Mouse (Mus musculus): Measurements from ENCODE around the gene Serpina5. TPM values are rescaled to one million over a fixed set of nuclear protein-coding genes. Genes with fewer than 3 reads are reported as not detected.
"Not testable (repeated sequence)": the region's sequence is repeated elsewhere in the genome, so short reads cannot be mapped to it uniquely, and the experiment has no call there.

Gene Serpina5
- polyA plus RNA-seq, 1 experiment from 2014 or later: not detected

DNA sequence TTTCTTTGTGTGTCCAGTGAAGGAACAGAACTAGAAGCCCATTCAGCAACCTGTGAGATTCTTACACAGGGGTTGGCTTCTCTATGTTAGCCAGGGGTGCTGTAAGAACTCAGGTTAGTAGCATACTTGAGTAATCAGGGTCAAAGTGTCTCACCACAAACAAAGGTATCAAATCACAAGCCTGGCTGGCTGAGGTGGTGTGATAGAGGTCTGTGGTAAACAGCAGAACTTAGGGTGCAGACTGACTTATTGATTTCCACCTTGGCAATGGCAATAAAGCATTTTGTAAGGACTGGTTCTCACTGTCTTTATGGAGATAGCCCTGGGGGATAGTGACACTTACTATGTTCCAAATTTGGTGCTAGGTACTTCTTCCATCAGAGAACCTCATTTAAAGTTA lies 4.9 kb downstream of the Serpina5 start:
- no peaks in the 10 kb centered on the region for H3K9me3 ChIP-seq (ENCODE audit: low read depth, low read length)
- no peak overlapping the region for H3K27ac ChIP-seq (ENCODE audit: low read depth)
- DNase-seq: no peak
- ATAC-seq (ENCODE audit: insufficient read depth): no peak
- H3K4me1 ChIP-seq (ENCODE audit: insufficient read depth): no peaks in the 10 kb centered on the region
- H3K4me3 ChIP-seq (ENCODE audit: low read depth, low read length): no peak overlapping the region
- H3K36me3 ChIP-seq (ENCODE audit: insufficient read depth): no peaks in the 10 kb centered on the region
- no peaks in the 10 kb centered on the region for H3K27me3 ChIP-seq (ENCODE audit: insufficient read depth, low read length)
- no peak for TF ChIP-seq CTCF (IDR thresholded peaks at IDR 0.05; ENCODE audit: low read depth)
- no peak overlapping the region for H3K4me2 ChIP-seq
- H3K9ac ChIP-seq: no peak overlapping the region

DNA sequence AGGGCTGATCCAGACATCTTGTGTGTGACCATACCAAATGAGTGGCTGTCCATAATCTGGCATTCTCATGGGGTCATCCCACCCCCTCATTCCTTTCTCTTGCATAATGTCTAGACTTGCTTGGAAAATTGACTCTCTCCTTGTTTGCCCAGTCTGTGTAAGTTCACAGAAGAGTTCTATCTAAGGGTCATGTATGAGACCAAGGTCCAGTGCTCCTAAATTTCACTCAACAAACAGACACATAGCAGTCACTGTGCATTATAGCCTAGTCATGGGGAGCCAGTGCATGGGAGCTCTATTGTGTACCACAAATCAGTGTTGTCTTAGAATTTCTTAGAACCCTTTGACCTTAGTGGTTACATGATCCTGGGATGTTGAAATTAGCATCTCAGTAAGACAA lies 6.0 kb downstream of the Serpina5 start:
- no peak overlapping the region for H3K4me2 ChIP-seq
- ATAC-seq (ENCODE audit: insufficient read depth): no peak

DNA sequence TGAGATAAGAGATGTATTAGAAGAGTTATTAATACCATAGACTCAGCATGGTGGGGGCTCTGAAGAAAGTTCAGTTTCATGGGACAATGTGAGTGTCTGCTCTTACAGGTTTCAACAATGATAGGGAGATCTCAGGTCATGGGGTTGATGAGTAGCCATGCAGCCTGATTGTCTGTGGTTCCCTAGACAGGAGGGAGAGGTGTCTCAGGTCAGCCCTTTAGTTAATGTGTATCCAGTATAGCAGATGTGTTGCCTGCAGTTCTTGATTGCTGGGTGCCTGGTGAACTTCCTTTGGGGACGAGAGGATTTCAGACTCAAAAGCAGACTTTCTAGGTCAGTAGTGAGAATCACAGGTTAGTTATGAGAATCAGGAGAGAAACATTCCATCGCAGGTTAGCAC lies 7.6 kb downstream of the Serpina5 start:
- 81% methylated on average over 2 of the region's 2 CpGs for WGBS
- no peak for TF ChIP-seq CTCF (IDR thresholded peaks at IDR 0.05; ENCODE audit: low read depth)
- H3K4me3 ChIP-seq (ENCODE audit: low read depth, low read length): no peak overlapping the region

More for the DNA sequence above, 6.0 kb downstream of the Serpina5 start:
- H3K4me3 ChIP-seq (ENCODE audit: low read depth, low read length): no peak overlapping the region
- H3K9ac ChIP-seq: no peak overlapping the region
- H3K27me3 ChIP-seq (ENCODE audit: insufficient read depth, low read length): no peaks in the 10 kb centered on the region
- H3K4me1 ChIP-seq (ENCODE audit: insufficient read depth): no peaks in the 10 kb centered on the region
- no peak overlapping the region for H3K27ac ChIP-seq (ENCODE audit: low read depth)
- no peak for TF ChIP-seq CTCF (IDR thresholded peaks at IDR 0.05; ENCODE audit: low read depth)
- H3K9me3 ChIP-seq (ENCODE audit: low read depth, low read length): no peaks in the 10 kb centered on the region
- no peaks in the 10 kb centered on the region for H3K36me3 ChIP-seq (ENCODE audit: insufficient read depth)
- DNase-seq: no peak

DNA sequence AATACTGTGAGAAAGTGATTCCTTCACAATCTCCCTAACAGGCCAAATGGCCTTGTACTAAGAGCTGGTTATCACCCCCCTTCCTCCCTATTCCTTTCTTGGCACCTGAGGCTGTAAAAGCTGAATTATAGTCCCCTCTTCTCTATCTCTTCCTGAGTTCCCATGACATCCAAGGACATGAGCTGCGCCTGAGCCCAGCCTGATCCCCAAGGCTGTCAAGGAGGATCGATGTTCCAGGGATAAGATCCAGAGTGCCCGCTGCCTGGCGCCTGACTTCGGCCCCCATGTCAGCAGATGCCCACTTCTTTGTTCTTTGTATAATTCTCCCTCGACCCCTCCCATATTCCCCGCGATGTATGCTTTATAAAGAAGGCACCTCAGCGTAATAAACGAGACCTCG lies 11.4 kb downstream of the Serpina5 start, which contains the start of gene Serpina3a:
Gene Serpina3a, plus strand, starts transcription at position 392 of the 400 bp plus-strand sequence.
- H3K4me1 ChIP-seq (ENCODE audit: insufficient read depth); H3K9me3 ChIP-seq (ENCODE audit: low read depth, low read length); H3K27ac ChIP-seq (ENCODE audit: low read depth); H3K4me2 ChIP-seq; H3K4me3 ChIP-seq (ENCODE audit: low read depth, low read length); H3K9ac ChIP-seq; H3K27me3 ChIP-seq (ENCODE audit: insufficient read depth, low read length); H3K36me3 ChIP-seq (ENCODE audit: insufficient read depth); ATAC-seq (ENCODE audit: insufficient read depth); DNase-seq: not testable (repeated sequence)
- 88% methylated on average over 11 of the region's 11 CpGs for WGBS

More for the DNA sequence above, 7.6 kb downstream of the Serpina5 start:
- Histone ChIP-seq H3K27ac (ENCODE audit: low read depth) (no peak overlapping the region), H3K4me1 (ENCODE audit: insufficient read depth) (no peaks in the 10 kb centered on the region), H3K9ac (no peak overlapping the region), H3K4me2 (no peak overlapping the region), H3K27me3 (ENCODE audit: insufficient read depth, low read length) (no peaks in the 10 kb centered on the region), H3K9me3 (ENCODE audit: low read depth, low read length) (no peaks in the 10 kb centered on the region), H3K36me3 (ENCODE audit: insufficient read depth) (no peaks in the 10 kb centered on the region)
- ATAC-seq (ENCODE audit: insufficient read depth) (no peak), DNase-seq (no peak)

DNA sequence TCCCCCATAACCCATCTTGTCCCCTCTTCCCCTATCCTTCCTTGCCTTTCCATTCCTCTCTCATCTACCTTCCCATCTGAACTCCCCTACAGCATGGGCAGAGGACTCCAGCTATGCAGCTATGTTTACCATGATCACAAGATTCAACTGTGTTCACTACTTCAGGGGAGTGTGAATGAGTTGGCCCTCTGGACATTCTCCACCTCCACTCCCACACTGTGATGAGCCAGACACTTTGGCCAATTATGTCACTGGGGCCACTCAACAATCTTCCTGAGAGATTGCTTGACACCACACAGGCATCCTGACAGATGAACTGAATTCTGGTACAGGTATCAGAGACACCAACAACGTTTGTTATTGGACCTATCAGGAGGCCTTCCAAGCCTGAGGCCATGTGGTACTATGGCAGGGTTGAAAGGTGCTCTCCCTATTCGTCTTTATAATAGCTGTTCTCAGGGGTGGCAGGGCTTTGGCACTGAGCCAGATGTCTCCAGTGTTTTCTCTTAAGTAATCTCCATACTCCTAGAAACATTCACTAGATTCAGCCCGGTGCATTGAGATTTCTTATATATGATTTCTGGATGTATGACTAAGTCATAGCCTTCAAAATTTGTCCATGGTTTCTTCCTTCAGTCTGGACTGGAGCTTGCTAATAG lies 14.1 kb downstream of the Serpina5 start:
- no peak for ATAC-seq (ENCODE audit: insufficient read depth)
- H3K36me3 ChIP-seq (ENCODE audit: insufficient read depth): no peaks in the 10 kb centered on the region
- WGBS: 29% methylated on average over 3 of the region's 3 CpGs
- no peak overlapping the region for H3K9ac ChIP-seq
- H3K27me3 ChIP-seq (ENCODE audit: insufficient read depth, low read length): no peaks in the 10 kb centered on the region
- H3K4me2 ChIP-seq: no peak overlapping the region
- H3K4me1 ChIP-seq (ENCODE audit: insufficient read depth): no peaks in the 10 kb centered on the region
- DNase-seq: peak; percentile 17
- TF ChIP-seq CTCF (IDR thresholded peaks at IDR 0.05; ENCODE audit: low read depth): no peak
- H3K27ac ChIP-seq (ENCODE audit: low read depth): no peak overlapping the region
- no peak overlapping the region for H3K4me3 ChIP-seq (ENCODE audit: low read depth, low read length)
- H3K9me3 ChIP-seq (ENCODE audit: low read depth, low read length): no peaks in the 10 kb centered on the region

DNA sequence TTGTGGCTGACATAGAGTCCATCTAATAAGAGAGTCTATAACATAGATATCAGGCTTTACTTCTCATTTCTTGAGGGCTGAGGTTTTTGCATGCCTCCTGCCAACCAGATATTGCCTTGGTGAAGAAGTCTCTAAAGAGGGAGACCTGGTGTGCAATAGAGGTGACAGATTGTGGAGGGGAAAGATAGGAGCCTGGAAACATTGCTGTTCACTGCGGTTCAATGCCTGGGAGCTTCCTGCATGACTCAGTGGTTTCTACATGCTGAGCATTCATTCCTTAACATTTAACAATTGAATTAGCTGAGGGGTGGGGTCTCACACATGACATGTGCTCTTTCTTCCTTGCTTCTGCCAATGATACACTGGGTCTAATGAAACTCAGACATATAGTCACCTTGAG lies 22.2 kb downstream of the Serpina5 start:
- ATAC-seq (ENCODE audit: insufficient read depth): no peak
- Histone ChIP-seq H3K36me3 (ENCODE audit: insufficient read depth) (no peaks in the 10 kb centered on the region), H3K4me3 (ENCODE audit: low read depth, low read length) (no peak overlapping the region), H3K9ac (no peak overlapping the region), H3K4me2 (no peak overlapping the region), H3K9me3 (ENCODE audit: low read depth, low read length) (no peaks in the 10 kb centered on the region), H3K4me1 (ENCODE audit: insufficient read depth) (no peaks in the 10 kb centered on the region), H3K27ac (ENCODE audit: low read depth) (no peak overlapping the region), H3K27me3 (ENCODE audit: insufficient read depth, low read length) (no peaks in the 10 kb centered on the region)
- no peak for DNase-seq
- WGBS: 81% methylated on average over 1 of the region's 1 CpGs
- TF ChIP-seq CTCF (IDR thresholded peaks at IDR 0.05; ENCODE audit: low read depth): no peak

DNA sequence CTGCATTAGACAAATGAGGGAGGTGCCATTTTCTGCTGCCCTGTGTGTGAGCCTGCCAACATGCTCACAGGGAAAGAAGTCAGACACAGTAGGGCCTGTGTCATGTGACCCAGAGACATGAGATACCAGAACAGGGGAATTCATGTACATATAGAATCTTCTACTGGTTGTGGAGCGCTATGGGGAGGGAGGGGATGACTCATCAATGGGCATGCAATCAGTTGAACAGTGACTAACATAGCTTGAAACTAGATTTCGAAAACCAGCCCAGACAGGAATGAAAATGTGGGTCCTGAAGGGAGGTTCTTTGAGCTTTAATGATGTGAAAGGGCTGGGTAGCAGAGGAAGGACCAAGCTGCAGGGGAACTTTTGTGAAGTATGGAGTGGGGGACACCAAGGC lies 23.1 kb downstream of the Serpina5 start:
- ATAC-seq (ENCODE audit: insufficient read depth) (no peak), DNase-seq (no peak)
- H3K4me3 ChIP-seq (ENCODE audit: low read depth, low read length): no peak overlapping the region
- H3K27ac ChIP-seq (ENCODE audit: low read depth): no peak overlapping the region
- H3K9ac ChIP-seq: no peak overlapping the region
- H3K27me3 ChIP-seq (ENCODE audit: insufficient read depth, low read length): no peaks in the 10 kb centered on the region
- no peak for TF ChIP-seq CTCF (IDR thresholded peaks at IDR 0.05; ENCODE audit: low read depth)
- no peaks in the 10 kb centered on the region for H3K36me3 ChIP-seq (ENCODE audit: insufficient read depth)
- no peaks in the 10 kb centered on the region for H3K9me3 ChIP-seq (ENCODE audit: low read depth, low read length)
- no peak overlapping the region for H3K4me2 ChIP-seq
- 82% methylated on average over 2 of the region's 2 CpGs for WGBS
- H3K4me1 ChIP-seq (ENCODE audit: insufficient read depth): no peaks in the 10 kb centered on the region
